Mouse (Mus musculus): ENCODE results near the gene Zfp871.

DNA sequence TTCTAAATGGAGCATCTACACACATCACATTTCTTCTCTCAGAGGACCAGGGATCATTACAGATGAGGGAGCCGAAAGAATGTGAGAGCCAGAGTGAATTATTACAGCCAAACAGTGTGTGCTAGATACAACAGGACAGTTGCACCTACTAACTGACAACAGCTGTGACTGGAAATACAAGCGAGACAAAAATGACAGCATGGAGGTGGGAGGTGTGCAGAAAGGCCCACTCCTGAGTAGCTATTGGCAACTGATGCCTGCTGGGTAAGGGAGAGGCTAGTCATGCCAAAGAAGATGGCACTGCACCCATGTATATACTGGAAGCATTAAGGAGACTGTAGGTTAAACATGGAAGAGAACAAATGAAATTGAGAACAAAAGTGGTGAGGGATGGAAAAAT lies 21.7 kb downstream of the Zfp871 start:
- no peak for TF ChIP-seq JUND (conservative IDR thresholded peaks at IDR 0.05; ENCODE audit: low read depth, low read length)
- TF ChIP-seq CTCF (conservative IDR thresholded peaks at IDR 0.05 in 1 of 2, IDR thresholded peaks at IDR 0.05 in 1 of 2; ENCODE audit: low read depth in 2 of 2, low read length in 2 of 2) = no peak
- no peak for TF ChIP-seq USF2 (conservative IDR thresholded peaks at IDR 0.05; ENCODE audit: low read depth, low read length)
- no peak for TF ChIP-seq POLR2A (IDR thresholded peaks at IDR 0.05; ENCODE audit: low read depth, low read length)

Data from CH12.LX (cell line).